ENCODE assay signal across 7 mouse cellular contexts in the genomic region with DNA sequence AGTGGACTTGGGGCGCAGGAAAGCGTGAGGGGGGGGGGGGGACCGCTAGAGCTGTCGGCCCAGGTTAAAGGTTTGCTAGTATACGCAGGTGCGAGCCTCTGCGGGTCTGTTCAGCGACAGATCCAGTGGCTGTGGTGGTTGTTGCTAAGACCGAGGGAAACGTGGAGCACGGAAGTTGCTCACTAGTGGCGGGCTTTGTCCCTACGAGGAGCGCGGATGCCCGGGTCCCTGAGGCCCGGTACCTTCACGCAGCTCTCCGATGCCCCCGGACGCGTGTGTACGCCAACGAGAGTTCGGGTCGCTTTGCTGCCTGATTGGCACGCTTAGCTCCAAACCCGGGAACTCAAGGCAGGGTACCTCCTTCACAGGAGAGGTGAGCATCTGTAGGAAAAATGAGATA. TPM values are rescaled to one million over a fixed set of nuclear protein-coding genes. Genes with fewer than 3 reads are reported as not detected.
DNase-seq lines count a peak whose midpoint lies in the region; ATAC-seq and TF ChIP-seq lines count a peak whose summit lies in the region.

No protein-coding gene starts in this region.

- peaks cover 15% of the 10 kb centered on the region; the same call in 1 of the 2 replicates for H3K27me3 ChIP-seq in lung, postnatal 0 days (replicated peaks; ENCODE audit: insufficient read depth, low read length)
- H3K27me3 ChIP-seq in embryonic facial prominence, embryonic 15.5 days = peaks cover 57% of the 10 kb centered on the region
- H3K27me3 ChIP-seq in limb, embryonic 12.5 days = peaks cover 55% of the 10 kb centered on the region

- peak overlapping the region; percentile 38 for H3K4me3 ChIP-seq in lung, postnatal 0 days (ENCODE audit: low read depth, low read length)
- H3K4me3 ChIP-seq in embryonic facial prominence, embryonic 15.5 days (replicated peaks) = peak overlapping the region; percentile 48
- H3K4me3 ChIP-seq in limb, embryonic 12.5 days (replicated peaks) = peak overlapping the region; percentile 51

- H3K4me2 ChIP-seq in lung, postnatal 0 days (replicated peaks; ENCODE audit: low read depth, low read length) = peak overlapping the region; percentile 77
- peak overlapping the region; percentile 89 for H3K4me2 ChIP-seq in embryonic facial prominence, embryonic 15.5 days (replicated peaks)
- H3K4me2 ChIP-seq in limb, embryonic 12.5 days = peak overlapping the region; percentile 95

- intact Hi-C loops in left cerebral cortex, postnatal 25 days (cut with DNase I) = no loop called here

- ATAC-seq in lung, postnatal 0 days = no peak
- ATAC-seq in embryonic facial prominence, embryonic 15.5 days (ENCODE audit: insufficient number of reproducible peaks, low FRiP score, low TSS enrichment, low read depth) = no peak
- ATAC-seq in limb, embryonic 12.5 days (ENCODE audit: insufficient number of reproducible peaks, insufficient read depth, low FRiP score, low TSS enrichment, low read depth) = no peak
- peak; percentile 1; the same call in 1 of the 2 replicates for ATAC-seq in neutrophil, adult 5-6 weeks (ENCODE audit: extremely low read depth, insufficient number of reproducible peaks, low FRiP score, poor library complexity, severe bottlenecking)

- no peak overlapping the region for H3K9ac ChIP-seq in lung, postnatal 0 days (replicated peaks; ENCODE audit: low read depth)
- H3K9ac ChIP-seq in embryonic facial prominence, embryonic 15.5 days = no peak overlapping the region
- H3K9ac ChIP-seq in limb, embryonic 12.5 days (replicated peaks) = peak overlapping the region; percentile 27; the same call in 1 of the 2 replicates

- TF ChIP-seq CTCF in lung, postnatal 0 days (IDR thresholded peaks at IDR 0.05) = no peak

- H3K4me1 ChIP-seq in lung, postnatal 0 days (ENCODE audit: insufficient read depth, low read depth, low read length) = peaks cover 7% of the 10 kb centered on the region
- H3K4me1 ChIP-seq in embryonic facial prominence, embryonic 15.5 days = peaks cover 10% of the 10 kb centered on the region
- peaks cover 16% of the 10 kb centered on the region for H3K4me1 ChIP-seq in limb, embryonic 12.5 days (replicated peaks)

- DNase-seq in lung, postnatal 0 days (ENCODE audit: low spot score) = no peak
- DNase-seq in lung, postnatal 25 days (ENCODE audit: low spot score) = no peak
- DNase-seq in frontal cortex, adult 2 months (ENCODE audit: extremely low spot score in 1 of 2, low spot score in 1 of 2) = no peak
- DNase-seq in left cerebral cortex, postnatal 25 days (ENCODE audit: low spot score in 2 of 2) = no peak

- H3K27ac ChIP-seq in lung, postnatal 0 days (ENCODE audit: low read length) = no peak overlapping the region
- no peak overlapping the region for H3K27ac ChIP-seq in embryonic facial prominence, embryonic 15.5 days (replicated peaks)
- no peak overlapping the region for H3K27ac ChIP-seq in limb, embryonic 12.5 days

- no peaks in the 10 kb centered on the region for H3K9me3 ChIP-seq in lung, postnatal 0 days (ENCODE audit: low read length)
- H3K9me3 ChIP-seq in embryonic facial prominence, embryonic 15.5 days (replicated peaks) = no peaks in the 10 kb centered on the region
- no peaks in the 10 kb centered on the region for H3K9me3 ChIP-seq in limb, embryonic 12.5 days

- no peaks in the 10 kb centered on the region for H3K36me3 ChIP-seq in lung, postnatal 0 days (ENCODE audit: insufficient read depth, low read length)
- H3K36me3 ChIP-seq in embryonic facial prominence, embryonic 15.5 days = no peaks in the 10 kb centered on the region
- H3K36me3 ChIP-seq in limb, embryonic 12.5 days = no peaks in the 10 kb centered on the region

- no peak for TF ChIP-seq EP300 in lung, postnatal 0 days (IDR thresholded peaks at IDR 0.05)

- 1% methylated on average over 26 of the region's 28 CpGs for WGBS in lung, postnatal 0 days
- 1% methylated on average over 26 of the region's 28 CpGs for WGBS in embryonic facial prominence, embryonic 15.5 days
- WGBS in limb, embryonic 12.5 days = 3% methylated on average over 27 of the region's 28 CpGs

RNA-seq across cellular contexts. Expression of a gene that starts 0.7 kb away (rescaled TPM):
- 0.20 and 0.21 TPM in 2 replicates for polyA plus RNA-seq in lung, postnatal 0 days (2015; fragmentation: Nextera tagmentation; extraction: Ambion mirVana)
- 3.1 and 3.4 TPM in 2 replicates for polyA plus RNA-seq in embryonic facial prominence, embryonic 15.5 days (2015; fragmentation: Nextera tagmentation; extraction: Ambion mirVana)
- polyA plus RNA-seq in limb, embryonic 12.5 days (2016; fragmentation: Nextera tagmentation; extraction: Ambion mirVana) = 0.43 and 0.90 TPM in 2 replicates
- total RNA-seq in neutrophil, adult 5-6 weeks (2017) = 6.4 and 8.4 TPM in 2 replicates
- polyA plus RNA-seq in frontal cortex, adult 2 months (2012; rRNA removed) = 3.1 and 3.4 TPM in 2 replicates
- total RNA-seq in left cerebral cortex, postnatal 25 days (2021) = 1 to 10 TPM in 1 of 2 experiments, under 1 TPM in 1; 0.94 to 1.5 TPM

RNA-seq across cellular contexts. Expression of a gene that starts 43.1 kb away (rescaled TPM):
- polyA plus RNA-seq in lung, postnatal 0 days (2015; fragmentation: Nextera tagmentation; extraction: Ambion mirVana) = 0.05 and 0.06 TPM in 2 replicates
- 0.32 and 0.45 TPM in 2 replicates for polyA plus RNA-seq in embryonic facial prominence, embryonic 15.5 days (2015; fragmentation: Nextera tagmentation; extraction: Ambion mirVana)
- polyA plus RNA-seq in limb, embryonic 12.5 days (2016; fragmentation: Nextera tagmentation; extraction: Ambion mirVana) = 0.08 TPM in 1 of 2 replicates, not detected in the other
- not detected in 2 replicates for total RNA-seq in neutrophil, adult 5-6 weeks (2017)
- polyA plus RNA-seq in frontal cortex, adult 2 months (2012; rRNA removed) = 4.5 and 5.2 TPM in 2 replicates
- 1 to 10 TPM; 7.1 to 9.2 TPM for total RNA-seq in left cerebral cortex, postnatal 25 days (2021)
